Mouse (Mus musculus): Measurements from ENCODE around the gene Lrp2bp.

- TF ChIP-seq CTCF (IDR thresholded peaks at IDR 0.05; ENCODE audit: borderline replicate concordance, insufficient read depth, low read depth, low read length) (no peak), POLR2A (IDR thresholded peaks at IDR 0.05; ENCODE audit: borderline replicate concordance, insufficient read depth, low read length) (no peak)
These were observed 8.3 kb upstream of the Lrp2bp start for GRCm38 (mm10) chr8:45990631-45991310.
